Mouse (Mus musculus) bone marrow, adult 2 months (tissue): ENCODE results near the gene Gadd45gip1.

Experiments used
- CTCF ChIP-seq: fragments of 200-500 bp; IDR thresholded peaks from 2 replicates; pipeline ENCODE4 v1.5.1; 2011; ENCODE audit warnings: low read length, control low read depth; ENCODE audit not compliant: control insufficient read depth, insufficient read depth
- POLR2A ChIP-seq: fragments of 200-500 bp; IDR thresholded peaks from 2 replicates; pipeline ENCODE4 v1.6.1; 2011; ENCODE audit warnings: low read depth, mild to moderate bottlenecking, control low read depth, low read length, borderline replicate concordance; ENCODE audit not compliant: control insufficient read depth

- TF ChIP-seq CTCF (no peak), POLR2A (no peak)
These were observed 38.8 kb upstream of the Gadd45gip1 start for GRCm38 (mm10) chr8:84792429-84792947.
